Mouse (Mus musculus): ENCODE data around the gene Spag6l.

DNA sequence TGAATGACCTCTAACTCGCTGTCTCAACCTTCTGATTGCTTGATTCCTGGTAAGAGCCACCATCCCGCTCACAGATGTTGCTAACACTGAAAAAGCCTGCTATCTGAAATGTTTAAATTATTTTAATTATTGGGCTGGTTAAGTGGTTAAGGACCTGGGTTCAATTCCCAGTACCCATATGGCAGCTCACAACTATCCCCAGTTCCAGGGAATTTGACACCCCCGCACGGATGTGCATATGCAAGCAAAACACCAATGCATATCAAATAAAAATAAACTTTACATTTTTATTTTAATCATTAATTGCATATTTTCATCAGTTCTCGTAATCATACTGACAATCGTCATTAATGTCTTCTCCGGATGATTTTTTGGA is 41.0 kb upstream of the Spag6l start:
- TF ChIP-seq POLR2A (IDR thresholded peaks at IDR 0.05; ENCODE audit: low read depth, low read length) = no peak
- TF ChIP-seq CTCF (conservative IDR thresholded peaks at IDR 0.05; ENCODE audit: insufficient read depth, insufficient read length, low read depth, low read length) = no peak

Data from kidney, adult 2 months (tissue).